Mouse (Mus musculus): ENCODE data around the gene Dmac1. TPM values are rescaled to one million over a fixed set of nuclear protein-coding genes. Genes with fewer than 3 reads are reported as not detected.

Dmac1 gene
- total and polyA plus RNA-seq, 3 experiments = 59.6 to 162 (median 101) TPM

- no peak for ATAC-seq (ENCODE audit: extremely low read depth, insufficient number of reproducible peaks, low FRiP score, poor library complexity, severe bottlenecking)
- no peak for TF ChIP-seq POLR2AphosphoS5 (IDR thresholded peaks at IDR 0.05; ENCODE audit: insufficient replicate concordance, low read depth, low read length)
- TF ChIP-seq TAL1 (conservative IDR thresholded peaks at IDR 0.05; ENCODE audit: low read depth, low read length) = no peak
- no peak for TF ChIP-seq GATA1 (IDR thresholded peaks at IDR 0.05; ENCODE audit: borderline replicate concordance, low read length)
- TF ChIP-seq CTCF (IDR thresholded peaks at IDR 0.05; ENCODE audit: low read depth, low read length) = no peak
- TF ChIP-seq GATA2 (IDR thresholded peaks at IDR 0.05; ENCODE audit: borderline replicate concordance, low read depth, low read length) = no peak
- DNase-seq (ENCODE audit: low spot score) = no peak
- Histone ChIP-seq H3K4me3 (ENCODE audit: low read depth, low read length) (no peak overlapping the region), H3K27me3 (ENCODE audit: insufficient read depth, low read length) (no peaks in the 10 kb centered on the region), H3K4me1 (ENCODE audit: insufficient read depth, low read depth, low read length) (peaks cover 5% of the 10 kb centered on the region; the same call in 1 of the 2 replicates), H3K36me3 (replicated peaks) (no peaks in the 10 kb centered on the region), H3K9me3 (replicated peaks) (no peaks in the 10 kb centered on the region)
Observed at GRCm38 (mm10) chr4:75300205-75300972, 22.3 kb upstream of the Dmac1 start.

DNA sequence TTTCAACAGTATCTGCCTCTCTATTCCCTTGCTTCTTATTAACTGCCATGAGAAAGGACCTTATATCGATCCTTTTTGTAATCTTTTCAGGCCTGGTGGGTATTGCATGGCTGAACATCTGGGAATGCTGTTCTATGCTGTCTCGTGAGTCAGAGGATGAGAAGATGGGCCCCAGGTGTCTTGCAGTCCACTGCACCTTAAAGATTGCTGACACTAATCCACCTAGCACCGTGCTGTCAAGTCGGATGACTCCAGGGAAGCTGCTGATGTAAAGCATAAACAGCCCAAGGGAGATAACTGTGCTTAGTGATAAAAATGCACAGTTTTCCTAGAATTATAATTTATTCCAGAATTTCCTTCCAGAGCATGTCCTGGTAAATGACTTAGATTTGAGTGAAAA lies 14.2 kb upstream of the Dmac1 start:
- H3K4me1 ChIP-seq (ENCODE audit: insufficient read depth, low read depth, low read length) = peaks cover 17% of the 10 kb centered on the region
- no peaks in the 10 kb centered on the region for H3K27me3 ChIP-seq (ENCODE audit: insufficient read depth, low read length)
- DNase-seq (ENCODE audit: low spot score) (no peak), ATAC-seq (ENCODE audit: extremely low read depth, insufficient number of reproducible peaks, low FRiP score, poor library complexity, severe bottlenecking) (no peak)
- TF ChIP-seq GATA2 (IDR thresholded peaks at IDR 0.05; ENCODE audit: borderline replicate concordance, low read depth, low read length) = no peak
- no peak for TF ChIP-seq GATA1 (IDR thresholded peaks at IDR 0.05; ENCODE audit: borderline replicate concordance, low read length)
- TF ChIP-seq POLR2AphosphoS5 (IDR thresholded peaks at IDR 0.05; ENCODE audit: insufficient replicate concordance, low read depth, low read length) = no peak
- no peak for TF ChIP-seq CTCF (IDR thresholded peaks at IDR 0.05; ENCODE audit: low read depth, low read length)
- no peak overlapping the region for H3K4me3 ChIP-seq (ENCODE audit: low read depth, low read length)
- H3K36me3 ChIP-seq (replicated peaks) = no peaks in the 10 kb centered on the region
- no peaks in the 10 kb centered on the region for H3K9me3 ChIP-seq (replicated peaks)

- ATAC-seq (ENCODE audit: extremely low read depth, insufficient number of reproducible peaks, low FRiP score, poor library complexity, severe bottlenecking) (peak; percentile 71), DNase-seq (ENCODE audit: low spot score) (no peak)
- Histone ChIP-seq H3K9me3 (replicated peaks) (no peaks in the 10 kb centered on the region), H3K4me3 (ENCODE audit: low read depth, low read length) (no peak overlapping the region), H3K27me3 (ENCODE audit: insufficient read depth, low read length) (no peaks in the 10 kb centered on the region), H3K36me3 (replicated peaks) (no peaks in the 10 kb centered on the region), H3K4me1 (ENCODE audit: insufficient read depth, low read depth, low read length) (peaks cover 17% of the 10 kb centered on the region)
- peak; percentile 24; the same call in 1 of the 2 replicates for TF ChIP-seq TAL1 (conservative IDR thresholded peaks at IDR 0.05; ENCODE audit: low read depth, low read length)
- TF ChIP-seq GATA1 (IDR thresholded peaks at IDR 0.05; ENCODE audit: borderline replicate concordance, low read length) = no peak
Observed at GRCm38 (mm10) chr4:75291142-75291541, 13.0 kb upstream of the Dmac1 start.

- H3K9me3 ChIP-seq (replicated peaks) = no peaks in the 10 kb centered on the region
- no peaks in the 10 kb centered on the region for H3K27me3 ChIP-seq (ENCODE audit: insufficient read depth, low read length)
- H3K4me1 ChIP-seq (ENCODE audit: insufficient read depth, low read depth, low read length) = peaks cover 13% of the 10 kb centered on the region
- H3K36me3 ChIP-seq (replicated peaks) = peaks cover 9% of the 10 kb centered on the region
- DNase-seq (ENCODE audit: low spot score) (no peak), ATAC-seq (ENCODE audit: extremely low read depth, insufficient number of reproducible peaks, low FRiP score, poor library complexity, severe bottlenecking) (no peak)
- TF ChIP-seq GATA1 (IDR thresholded peaks at IDR 0.05; ENCODE audit: borderline replicate concordance, low read length) (no peak), TAL1 (conservative IDR thresholded peaks at IDR 0.05; ENCODE audit: low read depth, low read length) (no peak), GATA2 (IDR thresholded peaks at IDR 0.05; ENCODE audit: borderline replicate concordance, low read depth, low read length) (no peak), POLR2AphosphoS5 (IDR thresholded peaks at IDR 0.05; ENCODE audit: insufficient replicate concordance, low read depth, low read length) (no peak)
- H3K4me3 ChIP-seq (ENCODE audit: low read depth, low read length) = peak overlapping the region; percentile 84
Observed at GRCm38 (mm10) chr4:75277467-75278196, 473 bp downstream of the Dmac1 start.

DNA sequence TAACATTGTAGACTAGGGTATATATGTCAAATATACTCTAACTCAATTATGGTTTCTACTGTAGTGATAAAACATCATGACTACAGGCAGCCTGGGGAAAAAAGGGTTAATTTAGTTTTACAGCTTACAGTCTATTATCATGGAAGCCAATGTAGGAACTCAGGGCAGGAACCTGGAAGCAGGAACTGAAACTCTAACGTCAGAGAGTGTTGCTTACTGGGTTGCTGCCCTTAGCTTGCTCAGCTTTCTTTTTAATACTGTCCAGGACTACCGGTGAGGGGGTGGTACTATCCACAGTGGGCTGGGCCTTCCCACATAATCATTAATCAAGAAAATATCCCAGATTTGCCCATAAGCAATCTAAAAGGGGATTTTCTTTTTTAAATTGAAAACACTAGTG lies 2.4 kb downstream of the Dmac1 start:
- no peak for ATAC-seq (ENCODE audit: extremely low read depth, insufficient number of reproducible peaks, low FRiP score, poor library complexity, severe bottlenecking)
- no peaks in the 10 kb centered on the region for H3K9me3 ChIP-seq (replicated peaks)
- TF ChIP-seq CTCF (IDR thresholded peaks at IDR 0.05; ENCODE audit: low read depth, low read length) = no peak
- no peak for TF ChIP-seq GATA2 (IDR thresholded peaks at IDR 0.05; ENCODE audit: borderline replicate concordance, low read depth, low read length)
- TF ChIP-seq GATA1 (IDR thresholded peaks at IDR 0.05; ENCODE audit: borderline replicate concordance, low read length) = no peak
- TF ChIP-seq TAL1 (conservative IDR thresholded peaks at IDR 0.05; ENCODE audit: low read depth, low read length) = no peak
- no peak for TF ChIP-seq POLR2AphosphoS5 (IDR thresholded peaks at IDR 0.05; ENCODE audit: insufficient replicate concordance, low read depth, low read length)

DNA sequence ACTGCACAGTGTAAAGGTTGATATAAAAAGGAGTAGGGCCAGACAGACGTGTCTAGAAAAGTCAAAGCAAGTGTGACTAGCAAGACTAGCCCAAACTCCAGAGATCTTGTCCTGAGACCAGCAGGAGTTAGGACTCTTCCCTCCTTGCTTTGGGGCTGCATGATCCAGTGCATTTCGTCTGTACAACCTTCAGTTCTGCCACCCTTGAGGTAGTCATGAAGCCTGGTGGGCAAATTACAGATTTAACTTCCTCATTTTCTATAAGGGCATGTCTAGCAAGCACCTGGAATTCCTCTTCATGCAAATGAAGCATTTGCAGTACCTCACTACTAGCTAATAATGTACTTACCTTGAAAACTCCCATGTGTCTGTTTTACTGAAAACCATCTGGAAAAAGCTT lies 10.2 kb downstream of the Dmac1 start:
- Histone ChIP-seq H3K27me3 (ENCODE audit: insufficient read depth, low read length) (no peaks in the 10 kb centered on the region; the same call in 1 of the 2 replicates), H3K36me3 (replicated peaks) (no peaks in the 10 kb centered on the region), H3K9me3 (replicated peaks) (no peaks in the 10 kb centered on the region), H3K4me3 (ENCODE audit: low read depth, low read length) (no peak overlapping the region), H3K4me1 (ENCODE audit: insufficient read depth, low read depth, low read length) (peaks cover 5% of the 10 kb centered on the region; the same call in 1 of the 2 replicates)
- ATAC-seq (ENCODE audit: extremely low read depth, insufficient number of reproducible peaks, low FRiP score, poor library complexity, severe bottlenecking) (no peak), DNase-seq (ENCODE audit: low spot score) (no peak)
- TF ChIP-seq POLR2AphosphoS5 (IDR thresholded peaks at IDR 0.05; ENCODE audit: insufficient replicate concordance, low read depth, low read length) = no peak
- no peak for TF ChIP-seq TAL1 (conservative IDR thresholded peaks at IDR 0.05; ENCODE audit: low read depth, low read length)
- no peak for TF ChIP-seq CTCF (IDR thresholded peaks at IDR 0.05; ENCODE audit: low read depth, low read length)
- TF ChIP-seq GATA2 (IDR thresholded peaks at IDR 0.05; ENCODE audit: borderline replicate concordance, low read depth, low read length) = no peak
- TF ChIP-seq GATA1 (IDR thresholded peaks at IDR 0.05; ENCODE audit: borderline replicate concordance, low read length) = no peak

More for the DNA sequence above, 2.4 kb downstream of the Dmac1 start:
- Histone ChIP-seq H3K36me3 (replicated peaks) (peaks cover 9% of the 10 kb centered on the region), H3K4me1 (ENCODE audit: insufficient read depth, low read depth, low read length) (peaks cover 13% of the 10 kb centered on the region), H3K27me3 (ENCODE audit: insufficient read depth, low read length) (no peaks in the 10 kb centered on the region), H3K4me3 (ENCODE audit: low read depth, low read length) (no peak overlapping the region)
- DNase-seq (ENCODE audit: low spot score) = no peak
